Mouse (Mus musculus) neural tube, embryonic 13.5 days (tissue): ENCODE data around the gene Hoxd3. TPM values are rescaled to one million over a fixed set of nuclear protein-coding genes. Genes with fewer than 3 reads are reported as not detected.
A peak's percentile ranks its signal among the peaks of the same experiment; 100 is the strongest.

Experiments
- ATAC-seq: fragments of 200-750 bp; cut with Nextera tagmentation; 2 replicates; pipeline ENCODE4 v1.8.0; 2017; ENCODE audit warnings: low read depth, mild to moderate bottlenecking, moderate TSS enrichment, moderate library complexity
- H3K27ac ChIP-seq: fragments of 300-500 bp; sonication (generic); replicated peaks from 2 replicates; pipeline ENCODE4 v1.5.1; 2015; ENCODE audit warnings: moderate library complexity, mild to moderate bottlenecking, inconsistent platforms
- H3K27me3 ChIP-seq: fragments of 300-500 bp; sonication (generic); 2 replicates; pipeline ENCODE4 v1.6.1; 2015; ENCODE audit warnings: mild to moderate bottlenecking, inconsistent platforms
- H3K36me3 ChIP-seq: fragments of 300-500 bp; sonication (generic); 2 replicates; pipeline ENCODE4 v1.6.1; 2015; ENCODE audit warnings: mild to moderate bottlenecking, inconsistent platforms
- H3K4me1 ChIP-seq: fragments of 300-500 bp; sonication (generic); replicated peaks from 2 replicates; pipeline ENCODE4 v1.6.1; 2015; ENCODE audit warnings: inconsistent platforms
- H3K4me2 ChIP-seq: fragments of 300-500 bp; sonication (generic); 2 replicates; pipeline ENCODE4 v1.6.1; 2015; ENCODE audit warnings: inconsistent platforms, mild to moderate bottlenecking, moderate library complexity
- H3K4me3 ChIP-seq: fragments of 300-500 bp; sonication (generic); 2 replicates; pipeline ENCODE4 v1.5.1; 2015; ENCODE audit warnings: mild to moderate bottlenecking, inconsistent platforms
- H3K9ac ChIP-seq: fragments of 300-500 bp; sonication (generic); 2 replicates; pipeline ENCODE4 v1.6.1; 2015; ENCODE audit warnings: moderate library complexity, mild to moderate bottlenecking, inconsistent platforms
- H3K9me3 ChIP-seq: fragments of 300-500 bp; sonication (generic); 2 replicates; pipeline ENCODE4 v1.6.1; 2016; ENCODE audit warnings: inconsistent platforms
- WGBS: fragments of 180-500 bp; shearing (Covaris S2); methylation state at CpG from one replicate; pipeline ENCODE4 v1.1.7; 2015; 5-methylcytosine and 5-hydroxymethylcytosine counted together
- polyA plus RNA-seq: library from polyadenylated mRNA; unstranded; fragments of >200 nt; fragmentation: Nextera tagmentation; extraction: Ambion mirVana; gene quantifications from 2 replicates; pipeline ENCODE4 v1.2.1, GENCODE M21; 2015

Hoxd3 gene
- polyA plus RNA-seq, 1 experiment from 2014 or later = 24.2 TPM

- H3K27me3 ChIP-seq = peaks cover 96% of the 10 kb centered on the region
- peak overlapping the region; percentile 82 for H3K27ac ChIP-seq
- peaks cover 12% of the 10 kb centered on the region for H3K4me1 ChIP-seq
- peak overlapping the region; percentile 75 for H3K9ac ChIP-seq
- WGBS = under 1% methylated on average over 78 of the region's 78 CpGs
- peak overlapping the region; percentile 42 for H3K4me3 ChIP-seq
- peak; percentile 47 for ATAC-seq
- no peaks in the 10 kb centered on the region for H3K9me3 ChIP-seq
- H3K4me2 ChIP-seq = peak overlapping the region; percentile 44
- H3K36me3 ChIP-seq = no peaks in the 10 kb centered on the region
These were observed 29.9 kb upstream of the Hoxd3 start for GRCm38 (mm10) chr2:74681594-74682531.

DNA sequence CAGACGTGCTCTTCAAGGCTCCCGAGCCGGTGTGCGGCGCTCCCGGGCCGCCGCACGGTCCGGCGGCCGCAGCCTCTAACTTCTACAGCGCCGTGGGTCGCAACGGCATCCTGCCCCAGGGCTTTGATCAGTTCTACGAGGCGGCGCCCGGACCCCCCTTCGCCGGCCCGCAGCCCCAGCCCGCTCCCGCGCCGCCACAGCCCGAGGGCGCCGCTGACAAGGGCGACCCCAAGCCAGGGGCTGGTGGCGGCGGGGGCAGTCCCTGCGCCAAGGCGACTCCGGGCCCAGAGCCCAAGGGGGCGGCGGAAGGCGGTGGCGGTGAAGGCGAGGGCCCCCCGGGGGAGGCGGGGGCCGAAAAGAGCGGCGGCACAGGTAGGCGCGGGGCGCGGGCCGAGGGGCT, 28.9 kb upstream of the Hoxd3 start:
- WGBS = under 1% methylated on average over 37 of the region's 51 CpGs
- Histone ChIP-seq H3K27me3 (peaks cover 96% of the 10 kb centered on the region), H3K4me2 (peak overlapping the region; percentile 44)

GRCm38 (mm10) chr2:74683471-74683951, 28.2 kb upstream of the Hoxd3 start:
- Histone ChIP-seq H3K27me3 (peaks cover 96% of the 10 kb centered on the region), H3K9ac (peak overlapping the region; percentile 75)

More for the DNA sequence above, 28.9 kb upstream of the Hoxd3 start:
- Histone ChIP-seq H3K27ac (peak overlapping the region; percentile 82), H3K9me3 (no peaks in the 10 kb centered on the region), H3K4me3 (peak overlapping the region; percentile 42), H3K36me3 (no peaks in the 10 kb centered on the region), H3K9ac (peak overlapping the region; percentile 75), H3K4me1 (peaks cover 12% of the 10 kb centered on the region)
- no peak for ATAC-seq

DNA sequence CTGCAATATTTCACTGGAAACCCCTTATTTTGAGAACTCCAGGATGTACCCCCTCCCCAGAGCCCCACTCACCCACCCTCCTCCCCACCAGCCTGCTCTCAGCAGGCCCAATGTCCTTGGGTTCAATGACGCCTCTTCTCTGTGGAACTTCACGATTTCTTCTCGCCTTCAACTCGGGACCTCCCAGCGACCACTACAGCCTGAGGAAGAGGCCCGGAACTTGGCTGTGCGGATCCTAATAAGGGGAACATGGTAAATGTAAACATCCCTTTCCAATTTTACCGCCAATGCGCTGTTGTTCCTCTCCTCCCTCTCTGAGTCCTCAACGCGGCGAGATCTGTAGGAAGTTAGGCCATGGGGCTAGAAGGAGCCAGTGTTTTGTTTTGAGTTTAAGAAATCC, 27.6 kb upstream of the Hoxd3 start:
- Histone ChIP-seq H3K27me3 (peaks cover 96% of the 10 kb centered on the region), H3K36me3 (no peaks in the 10 kb centered on the region), H3K4me1 (peaks cover 12% of the 10 kb centered on the region), H3K9ac (peak overlapping the region; percentile 75), H3K4me2 (peak overlapping the region; percentile 44), H3K4me3 (peak overlapping the region; percentile 42), H3K9me3 (no peaks in the 10 kb centered on the region), H3K27ac (0 out of 2 replicates have a peak overlapping the region, but pooled peaks have one; percentile 59)
- no peak for ATAC-seq
- 3% methylated on average over 12 of the region's 12 CpGs for WGBS

More at GRCm38 (mm10) chr2:74683471-74683951, 28.2 kb upstream of the Hoxd3 start:
- peak overlapping the region; percentile 42 for H3K4me3 ChIP-seq
- under 1% methylated on average over 18 of the region's 18 CpGs for WGBS
- H3K4me1 ChIP-seq = peaks cover 12% of the 10 kb centered on the region
- ATAC-seq = no peak
- H3K36me3 ChIP-seq = no peaks in the 10 kb centered on the region
- peak overlapping the region; percentile 59; the same call in 1 of the 2 replicates for H3K27ac ChIP-seq
- H3K4me2 ChIP-seq = peak overlapping the region; percentile 44
- no peaks in the 10 kb centered on the region for H3K9me3 ChIP-seq

DNA sequence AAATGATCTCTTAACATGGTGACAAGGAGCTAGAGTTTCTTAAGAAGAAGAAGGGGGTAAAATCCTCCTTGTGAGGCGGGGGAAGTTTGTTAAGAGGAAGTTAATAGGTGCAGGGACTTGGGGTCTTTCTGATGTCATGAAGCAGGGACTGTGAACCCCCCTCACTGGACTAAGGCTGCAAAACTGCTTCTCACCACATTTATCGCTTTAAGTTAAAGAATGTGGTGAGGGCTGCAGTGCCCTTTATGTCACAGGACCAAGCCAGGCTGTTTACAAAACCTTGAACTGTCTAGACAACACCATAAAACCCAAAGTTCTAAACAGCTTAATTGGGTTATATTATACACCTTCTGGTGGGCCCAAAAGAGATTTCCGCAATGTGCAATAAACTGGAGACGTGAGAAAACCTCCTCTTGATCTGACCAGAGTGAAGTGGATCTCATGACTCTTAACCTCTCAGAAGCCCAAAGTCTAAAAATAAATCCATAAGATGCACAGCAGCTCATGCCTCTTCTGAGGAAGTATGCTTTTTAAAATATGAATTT, 26.6 kb upstream of the Hoxd3 start:
- Histone ChIP-seq H3K9ac (no peak overlapping the region; the same call in 1 of the 2 replicates), H3K27me3 (peaks cover 96% of the 10 kb centered on the region), H3K27ac (no peak overlapping the region), H3K4me2 (peak overlapping the region; percentile 44), H3K9me3 (no peaks in the 10 kb centered on the region), H3K4me1 (peaks cover 16% of the 10 kb centered on the region), H3K36me3 (no peaks in the 10 kb centered on the region), H3K4me3 (peak overlapping the region; percentile 42)
- WGBS = 7% methylated on average over 4 of the region's 4 CpGs
- no peak for ATAC-seq

DNA sequence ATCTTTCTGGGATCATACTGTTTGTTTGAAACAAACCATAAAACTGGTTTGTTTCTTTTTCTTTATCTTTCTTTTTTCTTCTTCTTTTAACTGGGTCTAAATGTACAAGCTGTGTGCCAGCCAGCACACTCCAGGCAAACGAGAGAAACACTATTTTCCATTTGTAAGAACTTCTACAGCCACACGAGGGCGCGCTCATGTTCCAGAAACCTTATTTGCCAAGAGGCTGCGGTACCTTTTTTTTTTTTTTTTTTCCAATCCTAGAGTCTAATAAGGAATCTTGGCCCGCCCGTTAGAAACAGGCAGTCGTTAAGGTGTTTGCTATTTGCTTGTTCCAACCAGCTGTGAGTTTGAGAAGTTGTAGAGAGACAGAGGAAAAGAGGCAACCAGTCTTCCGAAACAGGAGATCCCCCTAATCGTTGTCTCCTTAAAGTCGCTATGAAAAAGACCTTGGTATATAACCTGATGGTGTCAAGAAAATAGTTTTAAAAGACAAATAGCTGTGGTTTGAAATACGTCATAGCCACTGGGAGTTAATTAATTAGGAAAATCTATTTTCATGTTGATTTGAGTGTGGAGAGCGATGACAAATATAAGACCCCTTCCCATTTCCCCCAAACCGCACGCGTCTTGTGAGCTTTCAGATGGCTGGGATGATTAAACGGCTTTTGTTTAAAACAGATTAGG, 25.3 kb upstream of the Hoxd3 start:
- Histone ChIP-seq H3K9ac (peak overlapping the region; percentile 73), H3K36me3 (no peaks in the 10 kb centered on the region), H3K27me3 (peaks cover 93% of the 10 kb centered on the region), H3K4me1 (peaks cover 19% of the 10 kb centered on the region), H3K4me2 (peak overlapping the region; percentile 54), H3K27ac (peak overlapping the region; percentile 71; the same call in 1 of the 2 replicates), H3K9me3 (no peaks in the 10 kb centered on the region), H3K4me3 (peak overlapping the region; percentile 33)
- ATAC-seq = no peak
- 4% methylated on average over 17 of the region's 17 CpGs for WGBS

- H3K27ac ChIP-seq = peak overlapping the region; percentile 71
- under 1% methylated on average over 27 of the region's 27 CpGs for WGBS
- H3K27me3 ChIP-seq = peaks cover 93% of the 10 kb centered on the region
- peak overlapping the region; percentile 33 for H3K4me3 ChIP-seq
- peak overlapping the region; percentile 54 for H3K4me2 ChIP-seq
- peak overlapping the region; percentile 73 for H3K9ac ChIP-seq
- peaks cover 21% of the 10 kb centered on the region for H3K4me1 ChIP-seq
- no peaks in the 10 kb centered on the region for H3K9me3 ChIP-seq
- no peak for ATAC-seq
- no peaks in the 10 kb centered on the region for H3K36me3 ChIP-seq
These were observed 24.6 kb upstream of the Hoxd3 start for GRCm38 (mm10) chr2:74686988-74687697.

GRCm38 (mm10) chr2:74687698-74688555, 23.8 kb upstream of the Hoxd3 start:
- ATAC-seq = no peak
- Histone ChIP-seq H3K27ac (peak overlapping the region; percentile 71), H3K36me3 (no peaks in the 10 kb centered on the region), H3K9me3 (no peaks in the 10 kb centered on the region), H3K4me2 (peak overlapping the region; percentile 54), H3K4me3 (peak overlapping the region; percentile 33), H3K27me3 (peaks cover 95% of the 10 kb centered on the region), H3K9ac (peak overlapping the region; percentile 73), H3K4me1 (peaks cover 21% of the 10 kb centered on the region)
- WGBS = 1% methylated on average over 31 of the region's 31 CpGs

DNA sequence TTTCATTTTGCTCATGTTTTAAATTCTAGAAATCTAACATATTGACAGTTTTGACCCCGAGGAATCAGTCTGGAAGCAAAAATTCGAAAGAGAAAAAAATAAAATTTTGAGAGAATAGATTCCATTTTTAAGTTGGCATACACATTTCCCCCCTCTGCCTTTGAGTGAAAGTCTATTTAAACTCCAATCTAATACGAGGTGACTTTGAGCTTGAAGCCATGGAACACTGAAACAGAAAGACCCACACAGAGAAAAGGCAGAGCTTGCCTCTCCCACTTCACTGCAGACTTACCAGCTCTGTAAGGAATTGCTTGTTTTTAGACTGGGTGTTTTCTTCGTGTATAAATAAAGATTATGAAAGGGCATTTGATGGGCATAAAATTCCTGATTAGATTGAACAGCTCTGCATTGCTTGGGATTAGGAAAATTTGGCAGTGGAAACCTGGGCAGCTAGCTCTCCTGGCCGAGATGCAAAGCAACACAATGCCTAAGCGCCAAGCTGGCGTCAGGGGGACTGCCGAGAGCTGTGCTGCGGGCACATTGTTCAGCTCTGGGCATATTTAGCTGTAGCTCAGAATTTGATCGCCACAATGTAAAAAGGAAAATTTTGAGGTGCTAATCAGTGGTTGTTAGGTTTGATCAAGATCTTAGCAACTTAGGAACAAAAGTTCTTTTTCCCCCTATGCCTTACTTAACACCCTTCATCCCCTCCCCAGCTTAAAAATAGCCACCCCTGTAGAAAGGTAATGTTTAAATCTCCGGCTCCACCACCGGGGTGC, 22.7 kb upstream of the Hoxd3 start:
- Histone ChIP-seq H3K4me1 (peaks cover 25% of the 10 kb centered on the region), H3K9ac (peak overlapping the region; percentile 73), H3K4me2 (peak overlapping the region; percentile 54), H3K27ac (peak overlapping the region; percentile 85), H3K9me3 (no peaks in the 10 kb centered on the region), H3K4me3 (peak overlapping the region; percentile 28), H3K36me3 (no peaks in the 10 kb centered on the region), H3K27me3 (peaks cover 95% of the 10 kb centered on the region)
- WGBS = 5% methylated on average over 12 of the region's 12 CpGs
- no peak for ATAC-seq
